Mouse (Mus musculus) ES-CJ7 (cell line): Measurements from ENCODE around the gene Capn2.
A peak's percentile ranks its signal among the peaks of the same experiment; 100 is the strongest.

Experiments used
- DNase-seq: peaks from one replicate; pipeline ENCODE4 v3.0.0; 2011; ENCODE audit warnings: low read depth, low spot score

Gene Capn2

GRCm38 (mm10) chr1:182501815-182502405, 15.5 kb downstream of the Capn2 start:
- no peak for DNase-seq

DNA sequence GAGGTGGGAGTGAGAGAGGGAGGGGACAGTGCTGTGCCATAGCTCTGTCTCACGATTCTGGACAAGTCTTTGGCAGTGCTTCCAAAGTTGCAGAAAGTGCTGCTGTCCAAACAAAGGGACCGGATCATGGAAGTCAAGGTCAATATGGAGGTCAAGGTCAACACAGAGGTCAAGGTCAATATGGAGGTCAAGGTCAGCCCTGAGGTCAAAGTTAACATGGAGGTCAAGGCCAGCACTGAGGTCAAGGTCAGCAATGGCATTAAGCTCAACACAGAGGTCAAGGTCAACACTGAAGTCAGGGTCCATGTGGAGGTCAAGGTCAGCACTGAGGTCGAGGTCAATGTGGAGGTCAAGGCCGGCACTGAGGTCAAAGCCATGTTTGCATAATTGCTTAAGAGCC, 16.6 kb downstream of the Capn2 start:
- DNase-seq = peak; percentile 66

- no peak for DNase-seq
Observed at GRCm38 (mm10) chr1:182500224-182500623, 17.2 kb downstream of the Capn2 start.

GRCm38 (mm10) chr1:182499443-182500089, 17.8 kb downstream of the Capn2 start:
- no peak for DNase-seq

DNA sequence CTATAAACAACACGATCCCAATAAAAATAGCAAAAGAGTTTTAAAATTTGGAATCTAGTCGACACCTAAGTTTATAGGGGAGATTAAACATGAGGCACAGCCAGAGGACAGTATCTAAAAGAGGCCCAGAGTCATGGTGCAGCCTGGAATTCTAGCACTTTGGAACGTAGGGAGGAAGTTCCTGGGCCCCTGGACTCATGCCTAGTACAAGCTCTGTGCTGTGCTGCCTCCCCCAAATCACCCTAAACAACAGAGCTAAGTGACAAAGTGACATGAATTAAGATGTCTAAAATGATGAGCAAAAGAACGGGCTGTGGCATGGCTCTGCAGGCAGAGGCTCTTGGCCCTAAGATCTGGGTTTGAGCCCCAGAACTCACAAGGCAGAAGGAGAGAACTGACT, 19.7 kb downstream of the Capn2 start:
- no peak for DNase-seq

- peak; percentile 18 for DNase-seq
Observed at GRCm38 (mm10) chr1:182496685-182497084, 20.7 kb downstream of the Capn2 start.

- no peak for DNase-seq
Observed at GRCm38 (mm10) chr1:182494285-182495145, 22.9 kb downstream of the Capn2 start.

- no peak for DNase-seq
Observed at GRCm38 (mm10) chr1:182491839-182492238, 25.6 kb downstream of the Capn2 start.

GRCm38 (mm10) chr1:182490568-182490967, 26.8 kb downstream of the Capn2 start:
- peak; percentile 73 for DNase-seq

DNA sequence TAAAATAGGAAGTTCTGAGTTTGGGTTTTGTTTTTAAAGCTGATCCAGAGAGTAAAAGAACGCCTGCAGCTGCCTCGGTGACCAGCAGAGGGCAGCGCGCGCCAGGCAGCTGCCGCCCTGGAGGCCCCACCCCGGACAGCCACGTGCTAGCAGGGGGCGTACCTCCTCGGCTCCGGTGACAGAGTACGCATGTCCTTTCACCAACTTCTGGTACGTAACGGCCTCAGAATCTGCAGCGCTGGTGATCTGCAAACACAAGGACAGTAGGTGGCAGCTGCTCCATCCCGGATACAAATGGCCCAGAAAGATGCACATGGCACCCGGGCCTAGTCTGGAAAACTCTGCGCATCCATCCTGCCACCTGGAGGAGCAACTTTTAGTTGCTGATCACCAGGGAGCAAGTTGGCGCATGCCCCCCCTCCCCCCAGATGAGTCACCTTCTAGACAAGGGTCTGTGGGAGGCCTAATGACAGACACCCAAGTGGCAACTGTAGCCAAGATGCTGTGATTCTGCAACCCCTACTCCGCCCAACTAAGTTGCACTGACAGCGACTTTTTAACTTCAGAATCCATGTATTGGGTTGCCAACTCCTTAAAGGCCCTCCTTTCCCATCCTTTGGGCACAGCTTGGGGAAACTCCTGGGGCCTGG, 27.5 kb downstream of the Capn2 start:
- peak; percentile 96 for DNase-seq

- DNase-seq = no peak
Observed at GRCm38 (mm10) chr1:182488503-182488902, 28.9 kb downstream of the Capn2 start.

DNA sequence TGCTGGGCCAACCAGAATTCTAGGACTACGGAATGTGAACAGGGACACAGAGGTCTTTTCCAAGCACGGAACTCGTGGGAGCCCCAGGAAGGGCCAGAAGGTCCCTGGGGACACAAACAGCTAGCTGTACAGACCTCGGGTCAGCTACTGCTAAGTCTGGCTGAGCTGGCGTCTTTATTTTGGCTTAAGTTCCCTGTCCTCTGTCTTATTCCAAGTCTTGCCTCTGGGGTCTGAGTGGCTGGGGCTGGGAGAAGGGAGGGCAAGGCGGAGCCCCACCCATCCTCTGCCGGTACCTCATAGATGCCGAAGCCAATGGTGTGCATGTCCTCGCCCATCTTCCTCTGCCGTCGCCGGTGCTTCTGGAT, 33.5 kb downstream of the Capn2 start:
- DNase-seq = no peak

DNA sequence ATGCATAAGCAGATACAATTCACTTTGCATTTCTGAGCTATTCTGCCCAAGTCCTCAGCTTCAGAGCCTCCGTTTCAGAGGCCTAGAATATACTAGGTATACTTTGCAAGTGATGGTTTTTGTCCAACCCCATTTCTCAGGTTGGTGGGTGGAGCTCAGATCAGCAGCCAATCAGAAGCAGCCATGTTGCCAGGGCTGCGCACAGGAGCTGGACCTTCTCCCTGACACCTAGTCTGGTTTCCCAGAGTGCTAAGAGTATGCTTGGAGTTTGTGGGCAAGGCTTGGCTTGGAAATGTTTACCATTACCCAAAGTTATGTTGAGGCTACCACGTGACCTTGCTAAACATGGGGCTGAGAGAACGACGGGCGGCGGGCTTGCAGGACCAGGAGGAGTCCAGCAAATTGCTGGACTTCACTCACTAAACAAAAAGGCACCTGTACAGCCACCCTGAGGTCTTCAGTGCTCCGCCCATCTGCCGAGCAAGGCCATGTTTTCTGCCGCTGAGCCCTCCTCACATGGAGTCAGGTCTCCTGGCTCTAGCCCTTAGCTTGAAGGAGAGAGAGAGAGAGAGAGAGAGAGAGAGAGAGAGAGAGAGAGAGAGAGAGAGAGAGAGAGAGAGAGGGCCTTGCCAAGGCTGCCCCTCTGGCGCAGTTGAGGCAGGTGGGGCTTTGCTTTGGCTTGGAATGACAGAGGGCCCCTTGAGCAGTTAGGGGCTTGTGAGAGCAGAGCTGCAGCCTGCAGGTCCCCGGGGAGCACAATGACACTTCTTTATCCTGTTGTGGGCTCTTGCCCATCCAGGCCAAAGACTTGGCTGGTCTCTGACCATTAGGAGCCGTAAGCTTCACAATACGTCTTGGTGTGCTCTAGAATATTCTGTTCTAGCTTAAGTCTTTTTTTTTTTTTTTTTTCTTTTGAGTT, 34.2 kb downstream of the Capn2 start:
- DNase-seq = peak; percentile 28

- no peak for DNase-seq
Observed at GRCm38 (mm10) chr1:182481646-182482295, 35.6 kb downstream of the Capn2 start.

- DNase-seq = no peak
Observed at GRCm38 (mm10) chr1:182481138-182481537, 36.3 kb downstream of the Capn2 start.

DNA sequence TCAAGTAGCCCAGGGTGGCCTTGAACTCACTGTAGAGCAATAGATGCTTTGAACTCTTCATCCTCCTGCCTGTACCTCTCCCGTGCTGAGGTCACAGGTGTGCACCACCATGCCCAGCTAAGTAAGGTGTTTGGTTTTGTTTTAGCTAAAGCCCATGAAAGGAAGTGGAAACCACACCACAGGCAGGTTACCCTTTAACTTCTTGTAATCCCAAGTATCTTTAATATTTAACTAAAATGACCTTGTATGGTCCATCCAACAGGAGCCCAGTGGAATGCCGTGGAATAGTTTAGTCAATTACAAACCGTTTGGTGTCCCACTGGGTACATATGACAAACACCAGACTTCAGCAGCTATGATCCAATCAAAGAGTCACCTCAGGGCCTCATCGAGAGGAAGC, 38.5 kb downstream of the Capn2 start:
- DNase-seq = no peak

GRCm38 (mm10) chr1:182475005-182475796, 42.2 kb downstream of the Capn2 start:
- DNase-seq = peak; percentile 46

- no peak for DNase-seq
Observed at GRCm38 (mm10) chr1:182465978-182466377, 51.4 kb downstream of the Capn2 start.

DNA sequence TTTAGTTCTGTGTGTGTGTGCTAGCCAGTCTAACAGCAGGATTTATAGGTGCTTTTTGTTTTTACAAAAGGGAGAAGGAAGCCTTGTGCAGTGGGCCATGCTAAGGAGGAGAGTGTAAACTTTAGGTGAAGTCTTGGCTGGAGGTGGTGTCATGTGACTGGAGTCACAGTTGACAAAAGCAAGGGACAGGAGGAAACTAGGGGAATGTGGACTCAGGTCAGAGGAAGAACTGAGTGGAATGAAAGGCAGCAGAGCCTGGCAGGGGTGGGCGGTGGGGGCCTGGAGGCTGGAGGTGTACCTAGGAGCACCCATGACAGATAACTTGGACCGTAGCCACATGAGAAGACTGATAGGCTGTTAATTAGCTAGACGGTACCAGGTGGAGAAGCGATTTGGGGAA, 52.1 kb downstream of the Capn2 start:
- no peak for DNase-seq

GRCm38 (mm10) chr1:182461813-182462212, 55.6 kb downstream of the Capn2 start:
- DNase-seq = no peak
